Mouse (Mus musculus) embryo, embryonic 11 days (tissue): ENCODE measurements around the gene Tmem43.

Experiments used
- DNase-seq: peaks from one replicate; pipeline ENCODE4 v3.0.0-alpha.2; 2015

The Tmem43 gene

DNA sequence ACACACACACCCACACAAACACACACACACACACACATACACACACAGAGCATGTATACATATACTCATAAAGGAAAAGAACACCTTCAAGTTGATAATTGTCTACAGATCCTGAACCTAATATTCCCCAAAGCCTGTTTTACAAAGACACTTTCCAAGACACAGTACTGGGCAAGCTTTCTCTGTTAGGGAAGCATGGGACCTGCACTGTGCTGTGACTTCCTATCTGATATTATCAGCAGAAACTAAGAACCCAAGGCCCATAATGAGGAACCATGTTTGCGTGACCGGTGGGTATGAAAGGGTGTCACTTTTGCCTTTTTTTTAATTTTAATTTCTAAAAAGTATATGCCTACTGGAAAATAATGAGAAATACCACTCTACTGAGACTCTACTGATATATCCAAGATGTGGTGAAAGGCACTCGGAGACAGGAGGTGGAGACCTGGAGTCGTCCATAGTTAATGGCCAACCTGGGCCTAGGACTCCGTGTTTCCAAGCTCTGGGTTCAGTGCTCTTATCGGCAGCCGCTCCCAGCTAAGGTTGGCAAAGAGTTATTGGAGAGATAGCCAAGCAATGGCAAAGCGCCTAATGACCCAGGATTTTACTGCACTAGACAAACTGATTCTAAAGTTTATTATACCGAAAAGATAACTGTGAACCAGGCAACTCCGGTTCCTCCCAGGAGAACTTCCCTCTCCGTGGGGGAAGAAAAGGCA, 62.7 kb downstream of the Tmem43 start:
- no peak for DNase-seq
